Mouse (Mus musculus): ENCODE measurements around the gene Adprhl2.

Gene Adprhl2

GRCm38 (mm10) chr4:126306827-126307226 lies 14.7 kb downstream of the Adprhl2 start:
- no peak for DNase-seq (ENCODE audit: low read depth, low spot score)

- no peak for DNase-seq (ENCODE audit: low read depth, low spot score)
Measured at GRCm38 (mm10) chr4:126306058-126306457, 15.4 kb downstream of the Adprhl2 start.

GRCm38 (mm10) chr4:126305428-126305827 lies 16.1 kb downstream of the Adprhl2 start:
- no peak for DNase-seq (ENCODE audit: low read depth, low spot score)

- DNase-seq (ENCODE audit: low read depth, low spot score), result peak; percentile 51
Measured at GRCm38 (mm10) chr4:126303877-126304276, 17.6 kb downstream of the Adprhl2 start.

GRCm38 (mm10) chr4:126301584-126302309 lies 19.8 kb downstream of the Adprhl2 start:
- DNase-seq (ENCODE audit: low read depth, low spot score), result no peak

- peak; percentile 47 for DNase-seq (ENCODE audit: low read depth, low spot score)
Measured at GRCm38 (mm10) chr4:126300916-126301583, 20.5 kb downstream of the Adprhl2 start.

GRCm38 (mm10) chr4:126296617-126297101 lies 24.8 kb downstream of the Adprhl2 start:
- DNase-seq (ENCODE audit: low read depth, low spot score), result peak; percentile 50

GRCm38 (mm10) chr4:126295937-126296336 lies 25.6 kb downstream of the Adprhl2 start:
- no peak for DNase-seq (ENCODE audit: low read depth, low spot score)

- no peak for DNase-seq (ENCODE audit: low read depth, low spot score)
Measured at GRCm38 (mm10) chr4:126295152-126295551, 26.4 kb downstream of the Adprhl2 start.

GRCm38 (mm10) chr4:126291196-126291595 lies 30.3 kb downstream of the Adprhl2 start:
- DNase-seq (ENCODE audit: low read depth, low spot score), result no peak

- no peak for DNase-seq (ENCODE audit: low read depth, low spot score)
Measured at GRCm38 (mm10) chr4:126290314-126290713, 31.2 kb downstream of the Adprhl2 start.

- DNase-seq (ENCODE audit: low read depth, low spot score), result no peak
Measured at GRCm38 (mm10) chr4:126288085-126288666, 33.3 kb downstream of the Adprhl2 start.

- no peak for DNase-seq (ENCODE audit: low read depth, low spot score)
Measured at GRCm38 (mm10) chr4:126287302-126287995, 34.1 kb downstream of the Adprhl2 start.

- no peak for DNase-seq (ENCODE audit: low read depth, low spot score)
Measured at GRCm38 (mm10) chr4:126286492-126286891, 35.0 kb downstream of the Adprhl2 start, which contains the start of gene Col8a2. Col8a2 (plus strand) TSS chr4:126286793.

- DNase-seq (ENCODE audit: low read depth, low spot score), result no peak
Measured at GRCm38 (mm10) chr4:126283582-126283981, 37.9 kb downstream of the Adprhl2 start.

- DNase-seq (ENCODE audit: low read depth, low spot score), result no peak
Measured at GRCm38 (mm10) chr4:126281706-126282105, 39.8 kb downstream of the Adprhl2 start.

GRCm38 (mm10) chr4:126278961-126279360 lies 42.5 kb downstream of the Adprhl2 start:
- DNase-seq (ENCODE audit: low read depth, low spot score), result no peak

GRCm38 (mm10) chr4:126278565-126278915 lies 43.0 kb downstream of the Adprhl2 start:
- no peak for DNase-seq (ENCODE audit: low read depth, low spot score)

- DNase-seq (ENCODE audit: low read depth, low spot score), result peak; percentile 79
Measured at GRCm38 (mm10) chr4:126277906-126278564, 43.5 kb downstream of the Adprhl2 start.

GRCm38 (mm10) chr4:126275681-126276131 lies 45.8 kb downstream of the Adprhl2 start:
- no peak for DNase-seq (ENCODE audit: low read depth, low spot score)

GRCm38 (mm10) chr4:126275081-126275480 lies 46.4 kb downstream of the Adprhl2 start:
- DNase-seq (ENCODE audit: low read depth, low spot score), result no peak
